Mouse (Mus musculus): ENCODE measurements around the gene Zbtb32.
A peak's percentile ranks its signal among the peaks of the same experiment; 100 is the strongest.

Gene Zbtb32

GRCm38 (mm10) chr7:30600651-30601050, 1.9 kb upstream of the Zbtb32 start:
- DNase-seq (ENCODE audit: low spot score), result no peak

GRCm38 (mm10) chr7:30599933-30600353, 1.2 kb upstream of the Zbtb32 start:
- peak; percentile 72 for DNase-seq (ENCODE audit: low spot score)

GRCm38 (mm10) chr7:30596811-30597210, 1.9 kb downstream of the Zbtb32 start:
- DNase-seq (ENCODE audit: low spot score), result no peak

- no peak for DNase-seq (ENCODE audit: low spot score)
Measured at GRCm38 (mm10) chr7:30596093-30596492, 2.6 kb downstream of the Zbtb32 start.

GRCm38 (mm10) chr7:30594510-30595024, 4.1 kb downstream of the Zbtb32 start:
- no peak for DNase-seq (ENCODE audit: low spot score)

- no peak for DNase-seq (ENCODE audit: low spot score)
Measured at GRCm38 (mm10) chr7:30593579-30594509, 4.9 kb downstream of the Zbtb32 start.

GRCm38 (mm10) chr7:30592772-30593423, 5.8 kb downstream of the Zbtb32 start:
- no peak for DNase-seq (ENCODE audit: low spot score)

- no peak for DNase-seq (ENCODE audit: low spot score)
Measured at GRCm38 (mm10) chr7:30591605-30591951, 7.1 kb downstream of the Zbtb32 start.

- DNase-seq (ENCODE audit: low spot score), result no peak
Measured at GRCm38 (mm10) chr7:30590927-30591604, 7.6 kb downstream of the Zbtb32 start.

GRCm38 (mm10) chr7:30589435-30590301, 9.0 kb downstream of the Zbtb32 start:
- peak; percentile 67 for DNase-seq (ENCODE audit: low spot score)

GRCm38 (mm10) chr7:30588676-30589434, 9.9 kb downstream of the Zbtb32 start, which contains the start of gene Kmt2b:
Kmt2b (minus strand) TSS chr7:30588726.
- DNase-seq (ENCODE audit: low spot score), result peak; percentile 90

GRCm38 (mm10) chr7:30587842-30588667, 10.7 kb downstream of the Zbtb32 start:
- DNase-seq (ENCODE audit: low spot score), result peak; percentile 66

GRCm38 (mm10) chr7:30586455-30587020, 12.2 kb downstream of the Zbtb32 start:
- DNase-seq (ENCODE audit: low spot score), result no peak

GRCm38 (mm10) chr7:30585170-30585569, 13.5 kb downstream of the Zbtb32 start:
- no peak for DNase-seq (ENCODE audit: low spot score)

GRCm38 (mm10) chr7:30584339-30584738, 14.4 kb downstream of the Zbtb32 start:
- no peak for DNase-seq (ENCODE audit: low spot score)

GRCm38 (mm10) chr7:30581547-30581946, 17.2 kb downstream of the Zbtb32 start:
- no peak for DNase-seq (ENCODE audit: low spot score)

GRCm38 (mm10) chr7:30579950-30580349, 18.8 kb downstream of the Zbtb32 start:
- DNase-seq (ENCODE audit: low spot score), result no peak

GRCm38 (mm10) chr7:30572969-30573368, 25.7 kb downstream of the Zbtb32 start:
- DNase-seq (ENCODE audit: low spot score), result peak; percentile 58

- no peak for DNase-seq (ENCODE audit: low spot score)
Measured at GRCm38 (mm10) chr7:30572389-30572788, 26.3 kb downstream of the Zbtb32 start.
